Mouse (Mus musculus) kidney, embryonic 15.5 days (tissue): ENCODE measurements around the gene Smarcb1. TPM values are rescaled to one million over a fixed set of nuclear protein-coding genes. Genes with fewer than 3 reads are reported as not detected.
"Not testable (repeated sequence)": the region's sequence is repeated elsewhere in the genome, so short reads cannot be mapped to it uniquely, and the experiment has no call there.

Experiments used
- ATAC-seq: fragments of 200-750 bp; cut with Nextera tagmentation; replicated peaks from 2 replicates; pipeline ENCODE4 v1.8.0; 2017; ENCODE audit warnings: moderate TSS enrichment; ENCODE audit not compliant: low FRiP score
- H3K27ac ChIP-seq: fragments of 300-500 bp; sonication (generic); 2 replicates; pipeline ENCODE4 v1.5.1; 2015; ENCODE audit warnings: mild to moderate bottlenecking, inconsistent platforms
- H3K27me3 ChIP-seq: fragments of 300-500 bp; sonication (generic); 2 replicates; pipeline ENCODE4 v1.6.1; 2015; ENCODE audit warnings: inconsistent platforms
- H3K36me3 ChIP-seq: fragments of 300-500 bp; sonication (generic); 2 replicates; pipeline ENCODE4 v1.6.1; 2015; ENCODE audit warnings: inconsistent platforms
- H3K4me1 ChIP-seq: fragments of 300-500 bp; sonication (generic); 2 replicates; pipeline ENCODE4 v1.6.1; 2015; ENCODE audit warnings: inconsistent platforms
- H3K4me2 ChIP-seq: fragments of 300-500 bp; sonication (generic); 2 replicates; pipeline ENCODE4 v1.6.1; 2015; ENCODE audit warnings: moderate library complexity, mild to moderate bottlenecking, inconsistent platforms
- H3K4me3 ChIP-seq: fragments of 300-500 bp; sonication (generic); replicated peaks from 2 replicates; pipeline ENCODE4 v1.5.1; 2015; ENCODE audit warnings: mild to moderate bottlenecking, inconsistent platforms
- H3K9ac ChIP-seq: fragments of 300-500 bp; sonication (generic); 2 replicates; pipeline ENCODE4 v1.6.1; 2015; ENCODE audit warnings: mild to moderate bottlenecking, inconsistent platforms
- H3K9me3 ChIP-seq: fragments of 300-500 bp; sonication (generic); replicated peaks from 2 replicates; pipeline ENCODE4 v1.6.1; 2016; ENCODE audit warnings: inconsistent platforms
- WGBS: fragments of 180-500 bp; shearing (Covaris S2); methylation state at CpG from one replicate; pipeline ENCODE4 v1.1.7; 2015; ENCODE audit warnings: mixed read lengths; 5-methylcytosine and 5-hydroxymethylcytosine counted together
- polyA plus RNA-seq: library from polyadenylated mRNA; unstranded; fragments of >200 nt; fragmentation: Nextera tagmentation; extraction: Ambion mirVana; gene quantifications from 2 replicates; pipeline ENCODE4 v1.2.1, GENCODE M21; 2015

Smarcb1 gene
- polyA plus RNA-seq, 1 experiment from 2014 or later = 239 TPM

- no peak for ATAC-seq
- peaks cover 86% of the 10 kb centered on the region for H3K36me3 ChIP-seq
- no peaks in the 10 kb centered on the region for H3K9me3 ChIP-seq
- no peak overlapping the region for H3K4me3 ChIP-seq
- no peak overlapping the region for H3K9ac ChIP-seq
- 78% methylated on average over 6 of the region's 6 CpGs for WGBS
- H3K4me2 ChIP-seq = no peak overlapping the region
- H3K27me3 ChIP-seq = no peaks in the 10 kb centered on the region
- H3K4me1 ChIP-seq = peaks cover 12% of the 10 kb centered on the region
- H3K27ac ChIP-seq = no peak overlapping the region
Measured at GRCm38 (mm10) chr10:75898039-75898564, 23.3 kb downstream of the Smarcb1 start.

- Histone ChIP-seq H3K27me3 (no peaks in the 10 kb centered on the region), H3K36me3 (peaks cover 79% of the 10 kb centered on the region), H3K9ac (no peak overlapping the region), H3K4me3 (no peak overlapping the region), H3K9me3 (no peaks in the 10 kb centered on the region), H3K4me2 (no peak overlapping the region), H3K4me1 (peaks cover 14% of the 10 kb centered on the region), H3K27ac (no peak overlapping the region)
- 41% methylated on average over 6 of the region's 6 CpGs for WGBS
- ATAC-seq = no peak
Measured at GRCm38 (mm10) chr10:75897373-75897772, 24.0 kb downstream of the Smarcb1 start.

- H3K4me3 ChIP-seq = no peak overlapping the region
- H3K4me2 ChIP-seq = no peak overlapping the region
- no peak overlapping the region for H3K27ac ChIP-seq
- peaks cover 67% of the 10 kb centered on the region for H3K36me3 ChIP-seq
- 89% methylated on average over 1 of the region's 1 CpGs for WGBS
- no peaks in the 10 kb centered on the region for H3K27me3 ChIP-seq
- H3K4me1 ChIP-seq = peaks cover 14% of the 10 kb centered on the region
- H3K9ac ChIP-seq = no peak overlapping the region
- no peaks in the 10 kb centered on the region for H3K9me3 ChIP-seq
- no peak for ATAC-seq
Measured at GRCm38 (mm10) chr10:75896208-75896607, 25.2 kb downstream of the Smarcb1 start.

- Histone ChIP-seq H3K9me3 (no peaks in the 10 kb centered on the region), H3K27me3 (no peaks in the 10 kb centered on the region), H3K4me2 (no peak overlapping the region), H3K4me3 (no peak overlapping the region), H3K4me1 (peaks cover 14% of the 10 kb centered on the region), H3K36me3 (peaks cover 62% of the 10 kb centered on the region), H3K9ac (no peak overlapping the region), H3K27ac (no peak overlapping the region)
- no peak for ATAC-seq
- WGBS = 96% methylated on average over 5 of the region's 5 CpGs
Measured at GRCm38 (mm10) chr10:75895730-75896129, 25.7 kb downstream of the Smarcb1 start.

- Histone ChIP-seq H3K4me2 (no peak overlapping the region), H3K4me1 (peaks cover 23% of the 10 kb centered on the region), H3K27me3 (no peaks in the 10 kb centered on the region), H3K36me3 (peaks cover 52% of the 10 kb centered on the region), H3K9me3 (no peaks in the 10 kb centered on the region), H3K9ac (no peak overlapping the region), H3K4me3 (no peak overlapping the region), H3K27ac (no peak overlapping the region)
- ATAC-seq = no peak
- 61% methylated on average over 6 of the region's 6 CpGs for WGBS
Measured at GRCm38 (mm10) chr10:75894601-75895000, 26.8 kb downstream of the Smarcb1 start.

GRCm38 (mm10) chr10:75893089-75893750 lies 28.2 kb downstream of the Smarcb1 start, which contains the start of gene Derl3:
Gene Derl3 (plus strand): TSS chr10:75893413.
- WGBS = 1% methylated on average over 50 of the region's 51 CpGs
- Histone ChIP-seq H3K27me3 (no peaks in the 10 kb centered on the region), H3K4me3 (peak within 1 kb of the TSS; percentile 51), H3K4me2 (peak within 1 kb of the TSS; percentile 94), H3K4me1 (peaks cover 31% of the 10 kb centered on the region), H3K27ac (peak within 1 kb of the TSS; percentile 42), H3K36me3 (peaks cover 39% of the 10 kb centered on the region), H3K9me3 (no peaks in the 10 kb centered on the region), H3K9ac (peak within 1 kb of the TSS; percentile 11; the same call in 1 of the 2 replicates)
- peak; percentile 99 for ATAC-seq

GRCm38 (mm10) chr10:75889406-75890153 lies 31.8 kb downstream of the Smarcb1 start:
- ATAC-seq = no peak
- Histone ChIP-seq H3K9ac (no peak overlapping the region), H3K4me3 (no peak overlapping the region), H3K4me2 (0 out of 2 replicates have a peak overlapping the region, but pooled peaks have one; percentile 2), H3K9me3 (no peaks in the 10 kb centered on the region), H3K36me3 (peaks cover 8% of the 10 kb centered on the region), H3K27me3 (no peaks in the 10 kb centered on the region), H3K27ac (peak overlapping the region; percentile 48; the same call in 1 of the 2 replicates), H3K4me1 (peaks cover 31% of the 10 kb centered on the region)
- 28% methylated on average over 8 of the region's 8 CpGs for WGBS

- H3K4me1 ChIP-seq = peaks cover 28% of the 10 kb centered on the region
- not testable (repeated sequence) for H3K27me3 ChIP-seq, ATAC-seq, H3K4me3 ChIP-seq, H3K4me2 ChIP-seq, H3K27ac ChIP-seq, H3K9me3 ChIP-seq, H3K9ac ChIP-seq, H3K36me3 ChIP-seq
- 91% methylated on average over 5 of the region's 5 CpGs for WGBS
Measured at GRCm38 (mm10) chr10:75887504-75887903, 33.9 kb downstream of the Smarcb1 start.

- Histone ChIP-seq H3K9ac (no peak overlapping the region), H3K27me3 (no peaks in the 10 kb centered on the region), H3K27ac (no peak overlapping the region), H3K4me3 (no peak overlapping the region), H3K36me3 (no peaks in the 10 kb centered on the region), H3K4me2 (no peak overlapping the region), H3K4me1 (peaks cover 30% of the 10 kb centered on the region), H3K9me3 (no peaks in the 10 kb centered on the region)
- no peak for ATAC-seq
- 93% methylated on average over 8 of the region's 8 CpGs for WGBS
Measured at GRCm38 (mm10) chr10:75884742-75885141, 36.7 kb downstream of the Smarcb1 start.

GRCm38 (mm10) chr10:75883232-75883552 lies 38.2 kb downstream of the Smarcb1 start:
- Histone ChIP-seq H3K27me3 (no peaks in the 10 kb centered on the region), H3K36me3 (no peaks in the 10 kb centered on the region), H3K27ac (peak overlapping the region; percentile 81), H3K4me2 (peak overlapping the region; percentile 51), H3K4me3 (peak overlapping the region; percentile 15; the same call in 1 of the 2 replicates), H3K4me1 (peaks cover 20% of the 10 kb centered on the region), H3K9me3 (no peaks in the 10 kb centered on the region), H3K9ac (0 out of 2 replicates have a peak overlapping the region, but pooled peaks have one; percentile 10)
- ATAC-seq = peak; percentile 80
- 2% methylated on average over 10 of the region's 10 CpGs for WGBS

GRCm38 (mm10) chr10:75882433-75883231 lies 38.8 kb downstream of the Smarcb1 start:
- Histone ChIP-seq H3K27me3 (no peaks in the 10 kb centered on the region), H3K4me2 (peak overlapping the region; percentile 51), H3K4me1 (peaks cover 20% of the 10 kb centered on the region), H3K36me3 (no peaks in the 10 kb centered on the region), H3K27ac (peak overlapping the region; percentile 81), H3K9me3 (no peaks in the 10 kb centered on the region), H3K4me3 (peak overlapping the region; percentile 17; the same call in 1 of the 2 replicates), H3K9ac (0 out of 2 replicates have a peak overlapping the region, but pooled peaks have one; percentile 10)
- peak; percentile 49 for ATAC-seq
- WGBS = 9% methylated on average over 15 of the region's 15 CpGs
